Mouse (Mus musculus) embryonic fibroblast, embryonic 13.5 days (primary cell): Measurements from ENCODE around the gene Rhobtb3. TPM values are rescaled to one million over a fixed set of nuclear protein-coding genes. Genes with fewer than 3 reads are reported as not detected.

Source experiments
- H3K27ac ChIP-seq: 2 replicates; pipeline ENCODE4 v1.5.1; 2012; ENCODE audit warnings: low read length, control low read depth, inconsistent platforms; ENCODE audit not compliant: insufficient read depth
- H3K4me1 ChIP-seq: 2 replicates; pipeline ENCODE4 v1.6.1; 2011; ENCODE audit warnings: low read length; ENCODE audit not compliant: control insufficient read depth, insufficient read depth
- H3K4me3 ChIP-seq: 2 replicates; pipeline ENCODE4 v1.5.1; 2011; ENCODE audit warnings: mild to moderate bottlenecking, control low read depth, low read length; ENCODE audit not compliant: insufficient read depth
- CTCF ChIP-seq: IDR thresholded peaks from 2 replicates; pipeline ENCODE4 v1.5.1; 2011; ENCODE audit warnings: mild to moderate bottlenecking, control low read depth, low read length, moderate library complexity, borderline replicate concordance; ENCODE audit not compliant: insufficient read depth
- POLR2A ChIP-seq: IDR thresholded peaks from 2 replicates; pipeline ENCODE4 v1.6.1; 2011; ENCODE audit warnings: low read depth, mild to moderate bottlenecking, control low read depth, low read length, moderate library complexity
- polyA plus RNA-seq: library from polyadenylated mRNA; stranded (reverse); fragments of >200 nt; gene quantifications from 2 replicates; pipeline ENCODE4 v1.2.4, GENCODE M21; 2011; ENCODE audit warnings: low read depth; ENCODE audit not compliant: missing spikeins, insufficient read length

Rhobtb3 gene
- polyA plus RNA-seq, 1 experiment = 101 TPM

DNA sequence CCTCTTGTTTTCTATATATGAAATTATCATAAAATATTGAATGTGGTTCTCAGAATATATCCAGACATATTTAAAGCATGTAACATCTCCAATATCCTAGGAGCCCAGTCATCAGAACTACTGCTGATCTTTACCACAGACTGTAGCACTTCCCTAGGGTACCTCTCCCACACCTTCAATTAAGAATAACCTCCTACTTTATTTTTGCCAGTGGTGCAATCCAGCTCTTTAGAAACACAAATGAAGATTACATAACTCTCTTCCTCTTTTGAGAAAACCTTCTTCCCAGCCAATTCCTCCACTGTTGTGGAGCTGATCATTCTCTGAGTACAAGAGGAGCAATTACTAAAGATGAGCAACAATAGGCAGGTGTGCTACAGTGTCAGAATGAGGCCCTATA lies 123.8 kb downstream of the Rhobtb3 start:
- H3K4me3 ChIP-seq = no peak overlapping the region
- TF ChIP-seq CTCF (no peak), POLR2A (no peak)
- H3K27ac ChIP-seq = no peak overlapping the region
- no peaks in the 10 kb centered on the region for H3K4me1 ChIP-seq

Other genes with a start within 250 kb of the Rhobtb3 start
- gene Ell2, start 237.2 kb downstream of the Rhobtb3 start, polyA plus RNA-seq = 67.4 and 80.7 TPM in 2 replicates
- 31.1 and 35.7 TPM in 2 replicates for gene Glrx, start 104.1 kb downstream of the Rhobtb3 start, polyA plus RNA-seq
- 0.49 TPM in 1 of 2 replicates, not detected in the other for gene Spata9, start 23.2 kb upstream of the Rhobtb3 start, polyA plus RNA-seq
- gene Rfesd, start 74.8 kb upstream of the Rhobtb3 start, polyA plus RNA-seq = 14.1 and 18.2 TPM in 2 replicates
- gene Gpr150, start 113.1 kb upstream of the Rhobtb3 start, polyA plus RNA-seq = not detected in 2 replicates
- 21.8 and 24.8 TPM in 2 replicates for gene Arsk, start 154.7 kb upstream of the Rhobtb3 start, polyA plus RNA-seq
- gene Ttc37, start 154.8 kb upstream of the Rhobtb3 start, polyA plus RNA-seq = 37.2 and 37.3 TPM in 2 replicates